Mouse (Mus musculus): ENCODE data around the gene Ush2a.

DNA sequence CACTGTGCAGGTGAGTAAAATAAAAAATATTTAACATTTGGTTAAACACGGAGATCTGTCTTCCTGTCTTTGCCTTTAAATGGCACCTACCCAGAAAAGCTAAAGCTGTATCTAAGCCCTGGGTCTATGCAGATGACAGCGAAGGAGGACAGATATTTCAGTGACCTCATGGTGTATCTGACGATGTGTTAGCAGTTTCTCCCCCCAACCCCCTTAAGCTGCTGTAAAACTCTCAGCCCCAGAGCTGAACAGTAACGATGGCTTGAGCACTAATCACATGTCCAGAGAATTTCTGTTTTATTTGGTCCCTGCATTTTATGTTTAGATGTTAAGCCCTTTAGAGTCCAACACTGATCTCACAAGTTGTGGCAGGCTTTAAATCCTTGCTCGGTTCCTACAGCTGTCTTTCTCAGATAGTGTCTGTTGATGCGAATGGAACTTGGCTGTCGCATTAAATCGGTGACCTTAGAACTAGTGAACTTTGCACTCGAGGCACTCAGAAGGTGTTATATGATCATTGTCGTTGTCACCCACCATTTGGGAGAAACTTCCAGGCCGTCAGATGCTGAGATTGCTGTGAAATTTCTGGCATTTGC, 5.4 kb downstream of the Ush2a start:
- TF ChIP-seq CTCF (IDR thresholded peaks at IDR 0.05) = no peak
- TF ChIP-seq POLR2A (IDR thresholded peaks at IDR 0.05; ENCODE audit: insufficient read depth, low read depth, low read length) = no peak
- TF ChIP-seq EP300 (IDR thresholded peaks at IDR 0.05; ENCODE audit: insufficient read depth, low read depth, low read length) = no peak
